Mouse (Mus musculus): ENCODE data around the gene Mtx1. TPM values are rescaled to one million over a fixed set of nuclear protein-coding genes. Genes with fewer than 3 reads are reported as not detected.
A peak's percentile ranks its signal among the peaks of the same experiment; 100 is the strongest.

Gene Mtx1
- polyA plus RNA-seq (2011; ENCODE audit: insufficient read depth, insufficient read length, low replicate concordance, missing spikeins): 33.9 and 66.4 TPM in 2 replicates

GRCm38 (mm10) chr3:89226900-89227299 is at the start of gene Mtx1:
Mtx1 (minus strand) TSS chr3:89227088.
- no peak for TF ChIP-seq POLR2A (IDR thresholded peaks at IDR 0.05; ENCODE audit: borderline replicate concordance, control insufficient read depth, low read depth, low read length)
- TF ChIP-seq CTCF (IDR thresholded peaks at IDR 0.05; ENCODE audit: control insufficient read depth, insufficient read depth, low read length): no peak
- 13% methylated on average over 20 of the region's 21 CpGs for WGBS
- H3K4me3 ChIP-seq (replicated peaks; ENCODE audit: control insufficient read depth, low read depth, low read length): no peak within 1 kb of the TSS
- H3K27ac ChIP-seq (ENCODE audit: control insufficient read depth, insufficient read depth, low read depth, low read length, poor library complexity): no peak within 1 kb of the TSS
- no peaks in the 10 kb centered on the region for H3K4me1 ChIP-seq (ENCODE audit: control insufficient read depth, insufficient read depth, low read length)

GRCm38 (mm10) chr3:89276061-89276460 is 49.2 kb upstream of the Mtx1 start:
- no peak for TF ChIP-seq CTCF (IDR thresholded peaks at IDR 0.05; ENCODE audit: control insufficient read depth, insufficient read depth, low read length)
- no peak for TF ChIP-seq POLR2A (IDR thresholded peaks at IDR 0.05; ENCODE audit: borderline replicate concordance, control insufficient read depth, low read depth, low read length)
- Histone ChIP-seq H3K4me1 (ENCODE audit: control insufficient read depth, insufficient read depth, low read length) (peaks cover 1% of the 10 kb centered on the region), H3K4me3 (replicated peaks; ENCODE audit: control insufficient read depth, low read depth, low read length) (no peak overlapping the region), H3K27ac (ENCODE audit: control insufficient read depth, insufficient read depth, low read depth, low read length, poor library complexity) (no peak overlapping the region)
- 91% methylated on average over 13 of the region's 13 CpGs for WGBS

GRCm38 (mm10) chr3:89271760-89272159 is 44.9 kb upstream of the Mtx1 start:
- no peak overlapping the region for H3K4me3 ChIP-seq (replicated peaks; ENCODE audit: control insufficient read depth, low read depth, low read length)
- TF ChIP-seq CTCF (IDR thresholded peaks at IDR 0.05; ENCODE audit: control insufficient read depth, insufficient read depth, low read length) (no peak), POLR2A (IDR thresholded peaks at IDR 0.05; ENCODE audit: borderline replicate concordance, control insufficient read depth, low read depth, low read length) (no peak)
- H3K27ac ChIP-seq (ENCODE audit: control insufficient read depth, insufficient read depth, low read depth, low read length, poor library complexity): no peak overlapping the region
- H3K4me1 ChIP-seq (ENCODE audit: control insufficient read depth, insufficient read depth, low read length): peaks cover 1% of the 10 kb centered on the region; the same call in 1 of the 2 replicates
- WGBS: 77% methylated on average over 6 of the region's 6 CpGs

GRCm38 (mm10) chr3:89270891-89271290 is 44.0 kb upstream of the Mtx1 start:
- H3K27ac ChIP-seq (ENCODE audit: control insufficient read depth, insufficient read depth, low read depth, low read length, poor library complexity): no peak overlapping the region
- no peak for TF ChIP-seq POLR2A (IDR thresholded peaks at IDR 0.05; ENCODE audit: borderline replicate concordance, control insufficient read depth, low read depth, low read length)
- no peak for TF ChIP-seq CTCF (IDR thresholded peaks at IDR 0.05; ENCODE audit: control insufficient read depth, insufficient read depth, low read length)
- H3K4me1 ChIP-seq (ENCODE audit: control insufficient read depth, insufficient read depth, low read length): peaks cover 1% of the 10 kb centered on the region; the same call in 1 of the 2 replicates
- no peak overlapping the region for H3K4me3 ChIP-seq (replicated peaks; ENCODE audit: control insufficient read depth, low read depth, low read length)
- 65% methylated on average over 6 of the region's 6 CpGs for WGBS

GRCm38 (mm10) chr3:89270051-89270755 is 43.3 kb upstream of the Mtx1 start, which contains the start of gene Slc50a1:
Slc50a1 (minus strand) TSS chr3:89270570.
- WGBS: under 1% methylated on average over 39 of the region's 39 CpGs
- Histone ChIP-seq H3K4me1 (ENCODE audit: control insufficient read depth, insufficient read depth, low read length) (peaks cover 1% of the 10 kb centered on the region; the same call in 1 of the 2 replicates), H3K27ac (ENCODE audit: control insufficient read depth, insufficient read depth, low read depth, low read length, poor library complexity) (peak within 1 kb of the TSS; percentile 75), H3K4me3 (replicated peaks; ENCODE audit: control insufficient read depth, low read depth, low read length) (peak within 1 kb of the TSS; percentile 96)
- TF ChIP-seq CTCF (IDR thresholded peaks at IDR 0.05; ENCODE audit: control insufficient read depth, insufficient read depth, low read length): peak; percentile 25; the same call in 1 of the 2 replicates
- TF ChIP-seq POLR2A (IDR thresholded peaks at IDR 0.05; ENCODE audit: borderline replicate concordance, control insufficient read depth, low read depth, low read length): peak; percentile 80; the same call in 1 of the 2 replicates

- 83% methylated on average over 8 of the region's 8 CpGs for WGBS
- Histone ChIP-seq H3K4me3 (replicated peaks; ENCODE audit: control insufficient read depth, low read depth, low read length) (no peak overlapping the region), H3K27ac (ENCODE audit: control insufficient read depth, insufficient read depth, low read depth, low read length, poor library complexity) (no peak overlapping the region), H3K4me1 (ENCODE audit: control insufficient read depth, insufficient read depth, low read length) (peaks cover 1% of the 10 kb centered on the region; the same call in 1 of the 2 replicates)
- TF ChIP-seq CTCF (IDR thresholded peaks at IDR 0.05; ENCODE audit: control insufficient read depth, insufficient read depth, low read length) (no peak), POLR2A (IDR thresholded peaks at IDR 0.05; ENCODE audit: borderline replicate concordance, control insufficient read depth, low read depth, low read length) (no peak)
These were observed 42.0 kb upstream of the Mtx1 start for GRCm38 (mm10) chr3:89268916-89269315.

- under 1% methylated on average over 20 of the region's 20 CpGs for WGBS
- peak overlapping the region; percentile 74 for H3K4me3 ChIP-seq (replicated peaks; ENCODE audit: control insufficient read depth, low read depth, low read length)
- TF ChIP-seq CTCF (IDR thresholded peaks at IDR 0.05; ENCODE audit: control insufficient read depth, insufficient read depth, low read length) (no peak), POLR2A (IDR thresholded peaks at IDR 0.05; ENCODE audit: borderline replicate concordance, control insufficient read depth, low read depth, low read length) (peak; percentile 94)
- H3K27ac ChIP-seq (ENCODE audit: control insufficient read depth, insufficient read depth, low read depth, low read length, poor library complexity): peak overlapping the region; percentile 39
- peaks cover 1% of the 10 kb centered on the region; the same call in 1 of the 2 replicates for H3K4me1 ChIP-seq (ENCODE audit: control insufficient read depth, insufficient read depth, low read length)
These were observed 39.6 kb upstream of the Mtx1 start for GRCm38 (mm10) chr3:89266439-89266893.

- Histone ChIP-seq H3K4me3 (replicated peaks; ENCODE audit: control insufficient read depth, low read depth, low read length) (no peak overlapping the region), H3K27ac (ENCODE audit: control insufficient read depth, insufficient read depth, low read depth, low read length, poor library complexity) (no peak overlapping the region), H3K4me1 (ENCODE audit: control insufficient read depth, insufficient read depth, low read length) (no peaks in the 10 kb centered on the region; the same call in 1 of the 2 replicates)
- WGBS: 41% methylated on average over 10 of the region's 10 CpGs
- no peak for TF ChIP-seq CTCF (IDR thresholded peaks at IDR 0.05; ENCODE audit: control insufficient read depth, insufficient read depth, low read length)
- no peak for TF ChIP-seq POLR2A (IDR thresholded peaks at IDR 0.05; ENCODE audit: borderline replicate concordance, control insufficient read depth, low read depth, low read length)
These were observed 35.5 kb upstream of the Mtx1 start for GRCm38 (mm10) chr3:89262417-89262816.
